Mouse (Mus musculus) liver, embryonic 11.5 days (tissue): Measurements from ENCODE around the gene Zfp114. TPM values are rescaled to one million over a fixed set of nuclear protein-coding genes. Genes with fewer than 3 reads are reported as not detected.

Experiments
- ATAC-seq: fragments of 200-750 bp; cut with Nextera tagmentation; replicated peaks from 2 replicates; pipeline ENCODE4 v1.8.0; 2017; ENCODE audit warnings: moderate number of reproducible peaks, mild to moderate bottlenecking, moderate TSS enrichment, moderate library complexity; ENCODE audit not compliant: low FRiP score
- DNase-seq: peaks from one replicate; pipeline ENCODE4 v3.0.0-alpha.2; 2017; ENCODE audit warnings: low spot score
- H3K27ac ChIP-seq: fragments of 300-500 bp; sonication (generic); 2 replicates; pipeline ENCODE4 v1.5.1; 2014; ENCODE audit warnings: mild to moderate bottlenecking, low read depth, low read length, control low read depth
- H3K27me3 ChIP-seq: fragments of 300-500 bp; sonication (generic); replicated peaks from 2 replicates; pipeline ENCODE4 v1.6.1; 2014; ENCODE audit warnings: low read length, mixed read lengths; ENCODE audit not compliant: control insufficient read depth, insufficient read depth
- H3K36me3 ChIP-seq: fragments of 300-500 bp; sonication (generic); 2 replicates; pipeline ENCODE4 v1.6.1; 2014; ENCODE audit warnings: mild to moderate bottlenecking, low read length, moderate library complexity, mixed read lengths; ENCODE audit not compliant: control insufficient read depth, insufficient read depth
- H3K4me1 ChIP-seq: fragments of 300-500 bp; sonication (generic); replicated peaks from 2 replicates; pipeline ENCODE4 v1.6.1; 2014; ENCODE audit warnings: low read length, mixed read lengths; ENCODE audit not compliant: control insufficient read depth, insufficient read depth
- H3K4me2 ChIP-seq: fragments of 300-500 bp; sonication (generic); 2 replicates; pipeline ENCODE4 v1.6.1; 2014; ENCODE audit warnings: mild to moderate bottlenecking, control low read depth, moderate library complexity
- H3K4me3 ChIP-seq: fragments of 300-500 bp; sonication (generic); 2 replicates; pipeline ENCODE4 v1.5.1; 2014; ENCODE audit warnings: low read depth, low read length, control low read depth
- H3K9ac ChIP-seq: fragments of 300-500 bp; sonication (generic); 2 replicates; pipeline ENCODE4 v1.6.1; 2014; ENCODE audit warnings: low read depth, low read length, control low read depth
- H3K9me3 ChIP-seq: fragments of 300-500 bp; sonication (generic); 2 replicates; pipeline ENCODE4 v1.6.1; 2016; ENCODE audit warnings: low read length, inconsistent platforms, mixed read lengths; ENCODE audit not compliant: control insufficient read depth
- WGBS: fragments of 180-500 bp; shearing (Covaris S2); extraction: QIAGEN DNeasy Blood & Tissue Kit; methylation state at CpG from one replicate; pipeline ENCODE4 v1.1.7; 2014; 5-methylcytosine and 5-hydroxymethylcytosine counted together
- polyA plus RNA-seq: library from polyadenylated mRNA; unstranded; fragments of >200 nt; fragmentation: Nextera tagmentation; extraction: Ambion mirVana; gene quantifications from 2 replicates; pipeline ENCODE4 v1.2.1, GENCODE M21; 2014

Gene Zfp114
- 2.4 and 2.9 TPM in 2 replicates for polyA plus RNA-seq

GRCm38 (mm10) chr7:24174618-24175336 lies at the start of gene Zfp114:
TSS of gene Zfp114 (plus strand) at chr7:24175060.
- 15% methylated on average over 23 of the region's 23 CpGs for WGBS
- peak within 1 kb of the TSS; percentile 59 for H3K4me2 ChIP-seq
- H3K27ac ChIP-seq: no peak within 1 kb of the TSS
- H3K4me1 ChIP-seq: no peaks in the 10 kb centered on the region
- H3K9ac ChIP-seq: peak within 1 kb of the TSS; percentile 56
- H3K27me3 ChIP-seq: no peaks in the 10 kb centered on the region
- DNase-seq (peak; percentile 80), ATAC-seq (peak; percentile 83)
- H3K9me3 ChIP-seq: no peaks in the 10 kb centered on the region
- H3K4me3 ChIP-seq: peak within 1 kb of the TSS; percentile 49
- H3K36me3 ChIP-seq: no peaks in the 10 kb centered on the region

- no peaks in the 10 kb centered on the region for H3K9me3 ChIP-seq
- H3K27ac ChIP-seq: no peak overlapping the region
Observed at GRCm38 (mm10) chr7:24133425-24133995, 41.4 kb upstream of the Zfp114 start.

GRCm38 (mm10) chr7:24133996-24134828 lies 40.6 kb upstream of the Zfp114 start, which contains the start of gene Zfp235:
TSS of gene Zfp235 (plus strand) at chr7:24134169.
- 3% methylated on average over 32 of the region's 32 CpGs for WGBS
- Histone ChIP-seq H3K27ac (no peak within 1 kb of the TSS), H3K9me3 (no peaks in the 10 kb centered on the region), H3K36me3 (peaks cover 6% of the 10 kb centered on the region; the same call in 1 of the 2 replicates), H3K9ac (peak within 1 kb of the TSS; percentile 80), H3K4me3 (peak within 1 kb of the TSS; percentile 81), H3K27me3 (no peaks in the 10 kb centered on the region), H3K4me1 (no peaks in the 10 kb centered on the region; the same call in 1 of the 2 replicates), H3K4me2 (peak within 1 kb of the TSS; percentile 90)
- DNase-seq (peak; percentile 83), ATAC-seq (peak; percentile 93)

More at GRCm38 (mm10) chr7:24133425-24133995, 41.4 kb upstream of the Zfp114 start:
- DNase-seq: peak; percentile 40
- H3K9ac ChIP-seq: peak overlapping the region; percentile 80
- peak overlapping the region; percentile 81 for H3K4me3 ChIP-seq
- WGBS: 19% methylated on average over 6 of the region's 6 CpGs
- H3K27me3 ChIP-seq: no peaks in the 10 kb centered on the region
- H3K4me1 ChIP-seq: no peaks in the 10 kb centered on the region; the same call in 1 of the 2 replicates
- ATAC-seq: peak; percentile 19
- H3K4me2 ChIP-seq: peak overlapping the region; percentile 90
- H3K36me3 ChIP-seq: peaks cover 6% of the 10 kb centered on the region; the same call in 1 of the 2 replicates

DNA sequence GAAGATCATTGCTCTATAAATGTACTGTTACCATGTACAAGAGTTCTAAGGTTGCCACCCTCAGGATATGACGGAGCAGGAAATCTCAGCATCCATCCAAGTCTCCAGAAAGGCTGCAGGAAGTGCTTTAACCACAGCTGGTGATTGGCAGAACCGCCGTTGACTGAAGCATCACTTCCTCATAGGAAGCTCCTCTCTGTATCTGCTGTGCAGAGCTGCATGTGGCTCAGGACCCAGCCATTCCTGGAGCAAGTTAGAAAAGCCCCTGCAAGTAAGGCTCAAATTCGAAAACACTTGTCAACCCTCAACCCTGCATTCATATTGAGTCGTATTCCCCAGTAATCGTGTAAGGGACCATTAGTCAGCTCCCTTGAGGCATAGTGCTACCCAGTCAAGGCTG lies 32.3 kb upstream of the Zfp114 start:
- Histone ChIP-seq H3K27ac (no peak overlapping the region), H3K27me3 (no peaks in the 10 kb centered on the region), H3K9ac (no peak overlapping the region), H3K4me2 (no peak overlapping the region), H3K4me1 (no peaks in the 10 kb centered on the region), H3K9me3 (peaks cover 10% of the 10 kb centered on the region), H3K36me3 (peaks cover 22% of the 10 kb centered on the region), H3K4me3 (no peak overlapping the region)
- WGBS: 61% methylated on average over 6 of the region's 6 CpGs
- DNase-seq (peak; percentile 27), ATAC-seq (no peak)

DNA sequence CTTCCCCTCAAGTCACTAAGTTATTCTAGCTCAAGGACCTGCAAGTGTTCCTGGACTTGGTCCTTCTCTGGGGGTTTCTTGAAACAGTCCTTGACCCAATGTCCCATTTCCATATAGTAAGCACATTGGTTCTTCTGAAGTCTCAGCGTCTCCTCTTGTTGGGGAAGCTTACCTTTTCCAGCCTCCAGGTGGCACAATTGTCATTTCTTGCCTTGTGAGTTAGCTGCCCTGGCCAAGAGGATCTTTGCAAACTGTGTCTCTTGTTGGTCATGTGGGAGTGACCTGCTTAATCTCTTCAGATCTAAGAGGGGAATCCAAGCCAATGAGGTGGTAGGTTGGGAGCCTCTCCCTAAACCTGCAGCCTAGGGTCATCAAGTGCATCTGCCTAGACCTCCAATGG lies 21.6 kb upstream of the Zfp114 start:
- ATAC-seq (no peak), DNase-seq (no peak)
- no peak overlapping the region for H3K9ac ChIP-seq
- H3K4me3 ChIP-seq: no peak overlapping the region
- H3K27ac ChIP-seq: no peak overlapping the region
- no peaks in the 10 kb centered on the region for H3K4me1 ChIP-seq
- no peaks in the 10 kb centered on the region for H3K27me3 ChIP-seq
- no peaks in the 10 kb centered on the region for H3K9me3 ChIP-seq
- no peak overlapping the region for H3K4me2 ChIP-seq
- H3K36me3 ChIP-seq: no peaks in the 10 kb centered on the region
- 13% methylated on average over 1 of the region's 1 CpGs for WGBS

DNA sequence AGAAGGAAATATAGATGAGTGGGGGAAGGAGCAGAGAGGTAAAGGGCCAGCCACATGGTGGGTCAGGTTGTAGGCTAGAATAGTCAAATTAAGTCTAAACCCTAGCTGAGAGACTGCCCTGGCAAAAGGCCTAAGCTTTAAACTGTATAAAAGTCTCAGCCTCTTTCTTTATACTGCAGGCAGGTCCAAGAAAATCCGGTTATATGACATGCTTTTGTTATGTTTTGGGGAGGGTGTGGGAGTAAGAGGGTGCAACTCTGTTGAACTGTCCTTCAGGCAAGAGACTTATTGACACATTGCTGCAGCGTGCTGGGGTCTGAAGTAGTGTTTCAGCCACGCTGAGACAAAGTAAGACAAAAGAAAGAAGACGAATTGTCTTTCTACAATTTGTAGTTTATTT lies 2.7 kb upstream of the Zfp114 start:
- Histone ChIP-seq H3K4me2 (no peak overlapping the region), H3K4me3 (no peak overlapping the region), H3K9ac (no peak overlapping the region), H3K36me3 (no peaks in the 10 kb centered on the region), H3K27ac (no peak overlapping the region), H3K27me3 (no peaks in the 10 kb centered on the region), H3K4me1 (no peaks in the 10 kb centered on the region), H3K9me3 (no peaks in the 10 kb centered on the region)
- ATAC-seq (no peak), DNase-seq (no peak)
- WGBS: 69% methylated on average over 4 of the region's 4 CpGs

DNA sequence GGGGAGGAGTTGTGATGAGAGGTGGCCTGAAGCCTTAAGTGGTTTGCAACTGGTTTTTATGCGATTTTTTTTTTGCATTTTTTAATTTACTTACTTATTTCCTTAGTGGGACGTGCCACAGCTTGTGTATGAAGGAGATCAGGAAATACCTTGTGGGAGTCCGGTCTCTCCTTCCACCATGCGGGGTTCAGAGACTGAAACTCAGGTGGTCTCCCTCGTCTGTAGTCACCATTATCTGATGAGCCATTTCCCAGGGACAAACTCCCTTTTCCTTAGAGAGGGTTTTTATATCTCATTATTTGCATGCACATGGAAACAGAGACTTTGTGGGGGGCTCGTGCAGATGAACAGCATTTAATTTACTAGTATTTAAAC lies 464 bp downstream of the Zfp114 start:
- peak overlapping the region; percentile 59 for H3K4me2 ChIP-seq
- no peaks in the 10 kb centered on the region for H3K36me3 ChIP-seq
- DNase-seq (no peak), ATAC-seq (no peak)
- no peaks in the 10 kb centered on the region for H3K27me3 ChIP-seq
- no peaks in the 10 kb centered on the region for H3K9me3 ChIP-seq
- no peak overlapping the region for H3K27ac ChIP-seq
- peak overlapping the region; percentile 49 for H3K4me3 ChIP-seq
- WGBS: 50% methylated on average over 6 of the region's 6 CpGs
- no peaks in the 10 kb centered on the region for H3K4me1 ChIP-seq
- peak overlapping the region; percentile 56; the same call in 1 of the 2 replicates for H3K9ac ChIP-seq

DNA sequence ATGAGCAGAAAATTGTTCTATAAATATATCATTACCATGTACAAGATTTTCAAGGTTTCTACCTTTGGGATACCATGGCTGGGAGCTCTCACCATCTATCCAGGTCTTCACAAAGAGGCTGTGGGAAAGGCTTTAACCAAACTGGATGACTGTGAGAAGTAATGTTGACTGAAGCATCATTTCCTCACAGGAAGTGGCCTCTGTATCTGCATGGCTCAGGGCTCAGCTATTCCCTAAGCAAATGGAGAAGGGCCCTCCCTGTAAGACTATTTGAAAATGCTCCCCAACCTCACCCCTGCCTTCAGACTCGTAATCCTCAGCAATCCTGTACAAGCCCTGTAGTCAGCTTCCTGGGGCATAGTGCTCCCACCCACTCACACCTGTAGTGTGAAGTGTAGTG lies 12.8 kb downstream of the Zfp114 start:
- no peak for ATAC-seq
- no peaks in the 10 kb centered on the region for H3K4me1 ChIP-seq
- no peaks in the 10 kb centered on the region for H3K27me3 ChIP-seq
- no peaks in the 10 kb centered on the region for H3K36me3 ChIP-seq
- no peak overlapping the region for H3K4me2 ChIP-seq
- no peak overlapping the region for H3K4me3 ChIP-seq
- H3K27ac ChIP-seq: no peak overlapping the region
- no peaks in the 10 kb centered on the region for H3K9me3 ChIP-seq
- no peak for DNase-seq
- H3K9ac ChIP-seq: no peak overlapping the region
- WGBS: 28% methylated on average over 1 of the region's 1 CpGs
